Mouse (Mus musculus) induced T-regulatory cell, adult 2 months (primary cell): ENCODE results near the gene Smc6.

Source experiments
- DNase-seq: peaks from one replicate; pipeline ENCODE4 v3.0.0-alpha.2; 2012; ENCODE audit warnings: low read depth

Smc6 gene

DNA sequence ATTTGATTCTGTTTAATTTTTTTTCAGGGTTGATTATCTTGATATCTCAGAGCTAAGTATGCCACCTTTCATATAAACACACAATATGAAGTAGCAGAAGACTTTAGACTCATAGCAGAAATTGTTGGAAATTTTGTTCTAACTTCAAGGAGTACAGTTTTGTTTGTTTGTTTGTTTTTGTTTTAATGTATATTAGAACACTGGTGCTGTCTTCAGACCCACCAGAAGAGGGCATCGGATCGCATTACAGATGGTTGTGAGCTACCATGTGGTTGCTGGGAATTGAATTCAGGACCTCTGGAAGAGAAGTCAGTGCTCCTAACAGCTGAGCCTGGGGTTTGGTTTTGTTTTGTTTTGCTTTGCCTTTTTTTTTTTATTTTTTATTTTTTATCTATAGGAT, 20.7 kb downstream of the Smc6 start:
- DNase-seq = no peak

DNA sequence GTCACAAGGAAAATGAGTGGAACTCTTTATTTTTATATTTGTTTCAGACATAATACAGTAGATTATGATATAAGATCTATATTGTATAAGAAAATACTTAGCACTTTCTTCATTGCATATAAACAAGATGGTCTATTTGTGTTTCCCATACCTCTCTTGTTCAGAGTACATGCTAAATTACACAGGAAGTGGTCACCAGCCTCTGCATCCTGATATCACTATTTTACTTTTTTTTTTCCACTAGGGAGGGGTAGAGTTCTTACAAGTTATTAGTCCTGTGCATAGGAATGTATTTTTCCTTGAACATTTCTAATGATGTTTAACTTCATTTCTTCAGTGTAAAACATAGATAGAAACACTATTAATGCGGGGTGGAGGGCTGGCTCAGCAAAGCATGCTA, 35.2 kb downstream of the Smc6 start:
- peak; percentile 24 for DNase-seq

DNA sequence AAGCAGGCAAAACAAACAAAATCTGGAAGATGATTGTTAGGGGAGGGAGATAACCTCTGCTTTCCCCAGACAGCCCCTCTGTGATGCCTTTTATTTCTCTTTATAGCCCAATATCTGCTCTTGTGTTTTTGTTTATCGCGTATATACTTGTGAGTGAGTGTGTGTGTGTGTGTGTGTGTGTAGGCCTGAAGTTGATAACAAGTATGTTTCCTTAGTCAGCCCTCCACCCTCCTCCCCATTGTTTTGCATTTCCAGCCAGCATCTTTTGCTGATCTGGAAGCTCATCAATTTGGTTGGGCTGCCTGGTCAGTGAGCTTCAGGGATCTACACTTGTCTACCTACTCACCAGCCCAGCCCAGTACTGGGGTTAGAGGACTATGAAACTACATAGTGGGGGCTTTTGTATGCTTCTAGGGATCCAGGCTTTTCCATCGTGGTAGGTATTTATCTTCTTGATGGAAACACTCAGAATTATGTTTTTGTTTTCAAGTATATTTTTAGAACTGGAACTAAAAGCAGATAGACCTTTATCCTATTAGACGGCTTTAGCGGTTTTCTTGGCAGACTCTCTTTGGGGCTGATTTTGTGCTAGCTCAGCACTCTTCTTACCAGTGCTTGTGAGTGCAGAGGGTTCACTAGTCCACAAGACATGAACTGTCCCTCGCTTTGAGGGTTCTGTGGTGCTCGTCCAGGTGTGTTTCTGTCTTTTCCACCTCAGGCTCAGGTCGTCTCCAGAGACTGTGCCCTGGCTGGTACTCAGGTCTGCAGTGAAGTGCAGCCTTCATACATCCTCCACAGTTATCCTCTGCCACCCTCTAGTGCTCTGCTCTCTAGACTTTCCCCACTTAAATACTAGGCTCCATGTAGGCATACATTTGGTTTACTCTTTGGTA, 41.3 kb downstream of the Smc6 start:
- DNase-seq = no peak

DNA sequence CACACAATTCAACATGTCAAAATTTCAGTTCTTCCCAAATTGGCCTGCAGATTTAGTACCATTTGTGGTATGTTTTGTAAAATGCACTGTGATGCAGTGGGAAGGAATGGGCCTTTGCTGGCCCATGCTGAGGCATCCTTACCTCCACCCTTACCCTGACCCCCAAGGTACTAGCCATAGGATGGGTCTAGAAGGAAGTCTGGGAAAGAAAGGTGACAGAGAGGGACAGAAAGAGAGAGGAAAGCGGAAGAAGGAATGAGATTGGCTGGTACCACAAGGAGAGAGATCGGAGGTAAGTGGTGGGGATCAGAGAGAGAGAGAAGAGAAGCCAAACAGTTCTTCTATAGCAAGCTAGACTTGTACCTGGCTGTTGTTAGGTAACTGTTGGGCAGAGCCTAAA, 45.4 kb downstream of the Smc6 start:
- no peak for DNase-seq

DNA sequence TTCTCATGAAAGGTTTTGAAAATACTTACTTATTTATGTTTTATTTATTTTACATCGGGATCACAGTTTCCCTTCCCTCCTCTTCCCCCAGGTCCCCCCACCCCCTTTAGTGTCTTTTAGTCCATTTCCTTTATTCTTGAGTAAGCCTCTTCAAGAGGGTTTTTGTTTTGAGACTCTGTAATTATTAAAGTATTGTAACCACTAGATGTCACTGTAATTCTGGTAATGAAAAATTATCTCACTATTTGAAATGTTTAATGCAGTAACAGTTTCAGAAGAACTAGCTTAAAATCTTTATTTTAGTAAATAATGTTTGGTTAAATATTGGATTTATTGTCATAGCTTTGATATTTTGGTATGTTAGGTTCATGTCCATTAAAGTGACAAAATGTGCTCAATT, 48.2 kb downstream of the Smc6 start:
- DNase-seq = no peak

DNA sequence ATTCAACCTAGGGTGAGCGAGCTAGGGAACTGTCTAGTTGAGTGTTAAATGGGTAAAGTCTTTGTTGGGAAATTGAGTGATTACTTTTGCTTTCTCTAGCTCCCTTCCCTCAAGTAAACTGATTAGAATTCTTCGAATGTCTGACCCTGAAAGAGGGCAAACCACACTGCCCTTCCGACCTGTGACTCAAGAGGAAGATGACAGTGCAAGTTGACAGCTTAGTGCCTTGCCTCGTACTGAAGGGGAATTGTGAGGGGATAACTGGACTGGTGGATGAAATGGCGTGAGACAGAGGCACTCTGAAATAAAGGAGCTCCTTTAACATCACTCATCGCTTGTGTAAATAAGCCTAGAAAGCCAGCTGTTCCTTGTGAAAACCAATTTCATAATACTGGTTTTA, 52.0 kb downstream of the Smc6 start:
- DNase-seq = no peak

DNA sequence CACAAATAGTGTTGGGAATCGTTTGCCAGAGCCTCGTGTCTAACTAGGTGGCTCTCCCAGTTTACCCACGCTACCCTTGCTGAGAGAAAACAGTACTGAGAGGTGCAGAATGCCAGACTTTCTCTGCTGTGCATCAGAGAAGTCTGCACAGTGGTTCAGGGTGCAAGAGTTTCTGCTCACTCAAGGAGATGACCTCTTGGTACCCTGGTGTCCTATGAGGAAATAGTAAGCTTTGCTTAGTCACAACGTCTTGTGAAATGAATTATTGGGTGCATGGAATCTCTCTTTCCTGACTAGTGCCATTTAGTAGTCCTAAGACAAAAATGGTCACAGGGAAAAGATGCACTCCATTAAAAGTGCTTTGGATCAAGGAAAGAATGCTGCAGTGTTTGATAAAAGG, 58.8 kb downstream of the Smc6 start:
- DNase-seq = no peak

DNA sequence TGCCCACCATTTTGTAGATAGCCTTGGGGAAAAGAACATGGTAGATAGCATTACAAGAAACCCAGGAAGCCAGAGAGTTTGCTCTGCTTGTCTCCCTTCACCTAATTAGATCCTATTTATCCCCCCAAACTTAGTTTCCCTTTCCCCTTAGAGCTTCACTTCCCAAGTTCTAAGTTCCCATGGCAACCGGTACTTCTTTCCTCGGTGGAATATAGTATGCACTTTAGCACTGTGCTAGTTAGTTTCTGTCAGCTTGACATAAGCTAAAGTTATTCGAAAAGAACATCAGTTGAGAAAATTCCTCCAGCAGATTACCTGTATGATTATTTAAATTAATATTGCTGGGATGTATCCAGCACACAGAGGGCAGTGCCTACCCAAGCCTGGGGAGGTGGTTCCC, 60.8 kb downstream of the Smc6 start:
- DNase-seq = no peak

DNA sequence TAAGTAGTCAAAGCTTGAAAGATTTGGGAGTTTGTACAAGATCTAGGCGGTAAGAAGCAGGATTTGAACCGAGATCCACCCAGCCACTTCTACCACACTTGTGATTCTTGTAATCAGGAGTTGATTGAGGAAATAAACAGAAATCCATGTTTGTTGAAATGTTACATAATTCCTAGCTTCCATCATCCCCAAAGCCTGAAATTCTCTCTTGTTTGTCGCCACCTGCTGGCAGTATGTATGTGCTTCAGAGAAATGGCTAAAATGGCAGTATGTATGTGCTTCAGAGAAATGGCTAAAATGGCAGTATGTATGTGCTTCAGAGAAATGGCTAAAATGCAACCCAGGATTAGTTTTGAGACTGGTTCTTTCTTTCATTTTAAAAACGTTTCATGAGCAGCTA, 71.2 kb downstream of the Smc6 start:
- peak; percentile 69 for DNase-seq

DNA sequence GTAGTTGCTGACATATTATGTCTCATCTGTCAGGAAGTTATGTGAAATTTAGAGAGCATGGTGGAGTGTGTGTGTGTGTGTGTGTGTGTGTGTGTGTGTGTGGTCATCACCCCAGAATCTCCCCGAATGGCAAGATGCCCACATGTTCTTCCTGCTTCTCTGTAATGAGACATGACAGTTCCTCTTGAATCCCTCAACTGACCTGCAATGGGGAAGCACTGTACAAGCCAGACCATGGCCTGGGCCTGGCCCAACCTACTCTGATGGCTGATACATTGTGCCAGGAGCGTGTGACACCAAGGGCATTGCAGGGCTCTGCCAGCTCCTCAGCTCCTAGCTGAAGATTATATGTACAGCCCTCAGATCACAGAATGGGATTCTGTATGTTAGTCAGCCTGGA, 72.6 kb downstream of the Smc6 start:
- no peak for DNase-seq

DNA sequence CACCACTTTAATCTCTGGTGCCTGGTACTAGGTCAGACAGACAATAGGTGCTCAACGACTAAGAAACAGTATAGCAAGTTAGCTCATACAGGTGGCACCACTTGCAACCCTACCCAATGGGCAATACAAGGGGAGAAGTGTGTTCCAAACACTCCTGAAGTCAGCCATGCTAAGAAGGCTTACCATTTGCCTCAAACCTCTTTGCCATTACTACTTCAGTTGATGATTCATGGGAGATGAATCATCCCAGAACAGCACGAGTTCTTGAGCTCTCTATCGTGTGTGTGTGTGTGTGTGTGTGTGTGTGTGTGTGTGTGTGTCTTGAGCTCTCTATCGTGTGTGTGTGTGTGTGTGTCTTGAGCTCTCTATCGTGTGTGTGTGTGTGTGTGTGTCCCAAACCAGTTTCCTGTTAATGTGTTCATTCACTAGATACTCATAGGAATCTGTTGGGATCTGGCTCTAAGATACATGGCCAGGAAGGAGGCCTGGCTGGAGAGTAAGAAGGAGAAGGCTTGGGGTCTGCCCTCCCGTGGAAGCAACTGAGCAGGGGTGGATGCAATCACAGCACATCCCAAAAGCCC, 76.4 kb downstream of the Smc6 start:
- DNase-seq = no peak

DNA sequence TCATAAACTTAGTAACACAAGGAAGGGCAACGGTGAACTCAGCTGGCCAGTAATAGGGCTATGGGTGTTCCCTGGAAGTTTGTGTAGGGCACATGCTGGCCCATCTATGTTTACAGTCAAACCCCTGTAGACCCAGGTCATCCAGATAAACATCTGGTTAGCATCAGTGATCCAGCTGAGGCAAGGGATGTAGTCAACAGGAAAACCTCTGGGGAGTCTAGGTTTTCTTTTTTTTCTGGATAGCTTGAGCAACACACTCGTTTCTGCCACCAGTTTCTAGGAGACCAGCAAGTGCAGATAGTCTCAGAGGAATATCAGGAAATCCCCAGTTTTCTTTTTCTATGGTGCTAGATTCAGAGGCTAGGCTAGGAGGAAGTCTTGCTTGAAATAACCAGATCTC, 80.3 kb downstream of the Smc6 start:
- no peak for DNase-seq

DNA sequence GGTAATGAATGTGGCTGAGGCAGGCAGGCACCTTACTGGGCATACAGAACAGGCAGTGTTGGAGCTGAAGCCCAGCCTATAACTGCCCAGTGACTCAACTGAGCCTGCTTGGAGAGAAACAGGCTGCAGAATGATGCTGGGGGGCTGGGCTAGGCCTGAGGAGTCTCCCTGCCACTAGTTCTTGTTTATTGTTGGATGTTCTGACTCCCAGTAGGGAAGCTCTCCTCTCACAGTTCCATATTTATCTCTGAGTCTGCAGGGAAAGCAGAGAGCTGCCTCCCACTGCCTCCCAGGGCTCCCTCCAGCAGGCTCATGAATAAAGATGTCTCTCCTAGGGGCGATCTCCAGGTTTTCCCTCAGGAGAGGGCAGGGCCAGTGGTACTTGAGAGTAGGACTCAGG, 82.7 kb downstream of the Smc6 start:
- no peak for DNase-seq

DNA sequence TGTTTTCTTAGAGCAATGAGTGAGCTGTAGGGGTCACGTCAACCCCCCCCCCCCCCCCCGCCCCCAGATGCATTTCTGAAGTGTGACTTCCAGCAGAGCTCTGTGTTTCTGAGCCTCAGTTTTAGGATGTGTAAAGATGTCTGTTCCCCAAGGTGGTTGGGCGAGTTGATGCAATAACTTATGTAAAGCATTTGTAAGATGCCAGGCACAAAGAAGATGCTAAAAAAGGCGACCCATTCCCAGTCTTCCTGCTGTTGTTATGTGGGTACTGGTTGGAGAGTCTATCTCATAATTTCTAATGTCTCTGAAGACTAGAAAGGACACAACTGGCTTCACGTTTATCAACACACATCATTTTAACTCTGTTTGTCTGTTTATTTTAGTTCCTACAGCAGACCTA, 84.2 kb downstream of the Smc6 start:
- no peak for DNase-seq

DNA sequence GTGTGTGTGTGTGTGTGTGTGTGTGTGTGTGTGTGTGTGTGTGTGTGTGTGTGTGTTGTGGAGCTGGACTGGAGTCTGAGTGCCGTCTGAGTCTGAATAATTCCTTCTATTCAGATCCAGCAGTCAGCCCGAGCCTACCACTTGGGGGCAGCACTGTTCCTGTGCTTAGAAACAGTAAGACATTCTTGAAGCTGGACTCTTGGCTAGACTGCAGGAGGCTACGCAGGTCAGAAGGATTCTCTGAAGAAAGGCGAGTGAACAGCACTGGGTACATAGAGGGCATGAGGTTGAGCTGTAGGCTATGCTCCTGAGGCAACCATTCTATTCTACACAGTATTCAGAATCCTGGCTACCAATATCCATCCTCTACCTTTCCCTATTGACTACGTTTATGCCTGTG, 85.2 kb downstream of the Smc6 start:
- peak; percentile 51 for DNase-seq

DNA sequence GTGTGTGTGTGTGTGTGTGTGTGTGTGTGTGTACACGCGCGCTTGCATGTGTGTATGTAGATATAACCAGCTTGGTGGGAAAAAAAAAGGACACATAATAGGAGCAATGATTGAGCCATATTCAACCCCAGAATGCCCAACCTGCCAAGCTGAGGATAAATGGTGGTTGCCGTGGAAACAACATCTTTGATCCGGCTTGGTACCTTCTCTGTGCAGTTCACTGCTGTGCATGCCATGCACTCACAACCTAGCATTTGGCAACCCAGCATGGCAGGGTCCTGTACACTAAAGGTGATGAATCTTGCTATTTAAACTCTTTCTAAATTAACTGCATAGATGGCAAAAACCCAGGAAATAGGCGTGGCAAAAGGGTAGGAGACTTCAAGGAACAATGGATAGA, 96.7 kb downstream of the Smc6 start:
- DNase-seq = no peak

DNA sequence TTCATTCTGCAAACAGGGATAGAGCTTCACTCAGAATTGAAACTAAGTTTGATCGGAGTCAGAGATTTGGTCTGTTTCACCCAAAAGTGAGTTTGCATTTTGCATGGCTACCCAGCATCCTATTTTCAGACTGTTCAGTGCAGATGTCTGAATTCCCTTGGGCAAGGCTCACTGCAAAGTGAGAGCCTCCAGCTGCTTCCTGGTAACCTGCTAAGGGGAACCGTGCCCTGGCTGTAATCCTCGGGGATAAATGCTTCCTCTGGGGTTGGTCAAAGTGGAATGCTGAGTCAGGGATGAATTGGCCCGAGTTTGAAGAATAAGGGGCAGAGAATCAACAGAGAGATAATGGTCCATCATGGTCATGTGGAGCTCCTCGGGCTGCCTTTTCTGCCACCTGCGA, 99.2 kb downstream of the Smc6 start:
- DNase-seq = no peak

DNA sequence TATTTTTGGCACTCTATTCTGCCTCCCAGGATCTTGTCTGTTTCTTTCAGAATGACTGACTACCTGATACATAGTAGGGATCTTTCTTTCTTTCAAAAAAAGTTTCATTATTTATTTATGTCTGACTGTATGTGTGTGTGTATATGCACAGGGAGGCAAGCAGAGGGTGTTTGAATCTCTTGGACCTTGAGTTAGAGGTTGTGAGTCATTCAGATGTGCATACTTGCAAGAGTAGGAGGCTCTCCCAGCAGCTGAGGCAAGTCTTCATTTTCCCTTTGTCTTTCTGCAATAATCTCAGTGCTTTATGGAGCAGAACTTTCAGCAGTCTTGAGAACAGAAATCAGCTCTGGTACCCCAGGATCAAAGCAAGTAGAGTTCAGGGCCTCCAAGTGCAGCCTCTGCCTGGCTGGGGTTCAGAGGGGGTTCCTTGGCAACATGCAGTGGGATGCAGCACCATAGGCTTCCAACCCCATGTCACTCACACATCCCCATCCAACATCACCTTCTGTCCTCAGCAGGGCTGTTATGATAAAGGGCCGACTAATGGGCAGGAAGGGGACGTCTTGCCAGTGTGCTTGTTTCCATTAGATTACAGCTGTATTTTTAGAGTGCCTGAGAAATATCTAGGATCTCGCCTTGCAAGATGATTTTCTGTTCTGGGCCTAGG, 101.5 kb downstream of the Smc6 start:
- DNase-seq = no peak
